Mouse (Mus musculus) frontal cortex, postnatal 25 days (tissue): ENCODE results near the gene Olfr803.

Experiments used
- DNase-seq, 2 experiments: peaks; one replicate each; pipeline ENCODE4 v3.0.0; 2022; ENCODE audit warnings: low spot score in 2 of 2

Gene Olfr803

GRCm38 (mm10) chr10:129694186-129694585 is at the start of gene Olfr803:
Gene Olfr803, minus strand, starts transcription at chr10:129694286.
- no peak for DNase-seq

GRCm38 (mm10) chr10:129741821-129742220 is 47.7 kb upstream of the Olfr803 start, which contains the start of gene Olfr806:
Gene Olfr806, minus strand, starts transcription at chr10:129741921.
- DNase-seq, result no peak

GRCm38 (mm10) chr10:129729275-129729674 is 35.2 kb upstream of the Olfr803 start, which contains the start of gene Olfr805:
Gene Olfr805, minus strand, starts transcription at chr10:129729375.
- DNase-seq, result no peak

GRCm38 (mm10) chr10:129702910-129703309 is 8.8 kb upstream of the Olfr803 start, which contains the start of gene Olfr804:
Gene Olfr804, plus strand, starts transcription at chr10:129703210.
- DNase-seq, result no peak

GRCm38 (mm10) chr10:129688069-129688468 is 6.0 kb downstream of the Olfr803 start, which contains the start of gene Olfr802:
Gene Olfr802, minus strand, starts transcription at chr10:129688169.
- no peak for DNase-seq

- no peak for DNase-seq
Measured at GRCm38 (mm10) chr10:129673765-129674164, 20.3 kb downstream of the Olfr803 start, which contains the start of gene Olfr801. Gene Olfr801, minus strand, starts transcription at chr10:129673865.

GRCm38 (mm10) chr10:129657394-129657793 is 36.7 kb downstream of the Olfr803 start, which contains the start of gene Olfr800:
Gene Olfr800, plus strand, starts transcription at chr10:129657694.
- no peak for DNase-seq

- no peak for DNase-seq
Measured at GRCm38 (mm10) chr10:129651763-129652162, 42.3 kb downstream of the Olfr803 start.
